Mouse (Mus musculus) ES-Bruce4 (cell line): Measurements from ENCODE around the gene Paqr8. TPM values are rescaled to one million over a fixed set of nuclear protein-coding genes. Genes with fewer than 3 reads are reported as not detected.

Experiments
- H3K27ac ChIP-seq: 2 replicates; pipeline ENCODE4 v1.5.1; 2012; ENCODE audit warnings: low read length, inconsistent platforms; ENCODE audit not compliant: insufficient read depth
- H3K27me3 ChIP-seq: 2 replicates; pipeline ENCODE4 v1.6.1; 2012; ENCODE audit warnings: mild to moderate bottlenecking, low read length, inconsistent platforms; ENCODE audit not compliant: control insufficient read depth, poor library complexity, insufficient read depth, severe bottlenecking
- H3K36me3 ChIP-seq: 2 replicates; pipeline ENCODE4 v1.6.1; 2012; ENCODE audit warnings: inconsistent platforms, mild to moderate bottlenecking, low read length, moderate library complexity; ENCODE audit not compliant: control insufficient read depth, poor library complexity, insufficient read depth, severe bottlenecking
- H3K4me1 ChIP-seq: one replicate; pipeline ENCODE4 v1.8.1; 2011; ENCODE audit warnings: low read length; ENCODE audit not compliant: control insufficient read depth, insufficient read depth
- H3K4me3 ChIP-seq: 2 replicates; pipeline ENCODE4 v1.5.1; 2011; ENCODE audit warnings: low read depth, mild to moderate bottlenecking, low read length
- H3K9ac ChIP-seq: 2 replicates; pipeline ENCODE4 v1.6.1; 2012; ENCODE audit warnings: low read depth, mild to moderate bottlenecking, inconsistent platforms; ENCODE audit not compliant: poor library complexity, severe bottlenecking
- H3K9me3 ChIP-seq: replicated peaks from 2 replicates; pipeline ENCODE4 v1.6.1; 2012; ENCODE audit warnings: mild to moderate bottlenecking, low read length, inconsistent platforms; ENCODE audit not compliant: control insufficient read depth, poor library complexity, insufficient read depth, severe bottlenecking
- CTCF ChIP-seq: IDR thresholded peaks from one replicate; pipeline ENCODE4 v1.8.1; 2011; ENCODE audit warnings: low read depth, low read length
- EP300 ChIP-seq: IDR thresholded peaks from 2 replicates; pipeline ENCODE4 v1.6.1; 2011; ENCODE audit warnings: low read depth, low read length; ENCODE audit not compliant: insufficient read depth
- POLR2A ChIP-seq: IDR thresholded peaks from one replicate; pipeline ENCODE4 v1.8.1; 2011; ENCODE audit warnings: low read length; ENCODE audit not compliant: insufficient read depth
- polyA plus RNA-seq: library from polyadenylated mRNA; stranded (reverse); fragments of >200 nt; gene quantifications from 2 replicates; pipeline ENCODE4 v1.2.4, GENCODE M21; 2011; ENCODE audit warnings: low read depth; ENCODE audit not compliant: missing spikeins, insufficient read depth, insufficient read length

Gene Paqr8
- polyA plus RNA-seq, 1 experiment = 4.4 TPM

- Histone ChIP-seq H3K36me3 (no peaks in the 10 kb centered on the region), H3K9ac (no peak overlapping the region), H3K4me3 (no peak overlapping the region), H3K9me3 (no peaks in the 10 kb centered on the region), H3K27ac (peak overlapping the region; percentile 87), H3K4me1 (peaks cover 5% of the 10 kb centered on the region), H3K27me3 (no peaks in the 10 kb centered on the region)
- TF ChIP-seq CTCF (no peak), POLR2A (no peak), EP300 (peak; percentile 93)
Observed at GRCm38 (mm10) chr1:20867241-20867902, 23.0 kb upstream of the Paqr8 start.

GRCm38 (mm10) chr1:20868036-20868435, 22.4 kb upstream of the Paqr8 start:
- Histone ChIP-seq H3K27me3 (no peaks in the 10 kb centered on the region), H3K4me3 (no peak overlapping the region), H3K27ac (peak overlapping the region; percentile 87), H3K4me1 (peaks cover 5% of the 10 kb centered on the region), H3K9me3 (no peaks in the 10 kb centered on the region), H3K36me3 (no peaks in the 10 kb centered on the region), H3K9ac (no peak overlapping the region)
- TF ChIP-seq CTCF = no peak
- peak; percentile 62; the same call in 1 of the 2 replicates for TF ChIP-seq EP300

GRCm38 (mm10) chr1:20870887-20871286, 19.5 kb upstream of the Paqr8 start:
- Histone ChIP-seq H3K4me1 (peaks cover 5% of the 10 kb centered on the region), H3K36me3 (no peaks in the 10 kb centered on the region), H3K27me3 (no peaks in the 10 kb centered on the region), H3K9me3 (no peaks in the 10 kb centered on the region), H3K4me3 (no peak overlapping the region), H3K27ac (no peak overlapping the region), H3K9ac (no peak overlapping the region)
- TF ChIP-seq POLR2A (no peak), CTCF (no peak), EP300 (no peak)

- Histone ChIP-seq H3K9ac (no peak overlapping the region), H3K9me3 (no peaks in the 10 kb centered on the region), H3K36me3 (no peaks in the 10 kb centered on the region), H3K4me1 (peaks cover 2% of the 10 kb centered on the region), H3K27me3 (no peaks in the 10 kb centered on the region), H3K4me3 (no peak overlapping the region), H3K27ac (no peak overlapping the region)
- no peak for TF ChIP-seq EP300
- no peak for TF ChIP-seq POLR2A
- TF ChIP-seq CTCF = no peak
Observed at GRCm38 (mm10) chr1:20872496-20872895, 17.9 kb upstream of the Paqr8 start.

GRCm38 (mm10) chr1:20874061-20874460, 16.3 kb upstream of the Paqr8 start:
- no peak for TF ChIP-seq CTCF
- no peak for TF ChIP-seq EP300
- TF ChIP-seq POLR2A = no peak
- H3K36me3 ChIP-seq = no peaks in the 10 kb centered on the region
- H3K4me3 ChIP-seq = no peak overlapping the region
- H3K27me3 ChIP-seq = no peaks in the 10 kb centered on the region
- 0 out of 2 replicates have a peak, but pooled peaks cover 2% of the 10 kb centered on the region for H3K9me3 ChIP-seq
- H3K27ac ChIP-seq = no peak overlapping the region
- H3K4me1 ChIP-seq = peaks cover 2% of the 10 kb centered on the region
- H3K9ac ChIP-seq = no peak overlapping the region

- H3K9me3 ChIP-seq = 0 out of 2 replicates have a peak, but pooled peaks cover 2% of the 10 kb centered on the region
- H3K27me3 ChIP-seq = no peaks in the 10 kb centered on the region
- no peak overlapping the region for H3K4me3 ChIP-seq
- H3K4me1 ChIP-seq = no peaks in the 10 kb centered on the region
- TF ChIP-seq POLR2A (no peak), EP300 (no peak), CTCF (no peak)
- no peak overlapping the region for H3K27ac ChIP-seq
- H3K36me3 ChIP-seq = no peaks in the 10 kb centered on the region
- H3K9ac ChIP-seq = no peak overlapping the region
Observed at GRCm38 (mm10) chr1:20877355-20877754, 13.1 kb upstream of the Paqr8 start.
